Comparison of ENCODE assay signal across 8 mouse cellular contexts in genomic region chr8:87708127-87708637, GRCm38 (mm10).
DNase-seq lines count a peak whose midpoint lies in the region; ATAC-seq lines count a peak whose summit lies in the region.

No protein-coding gene starts in this region.

- no peak overlapping the region for H3K4me3 ChIP-seq in neural tube, embryonic 11.5 days (ENCODE audit: low read depth, low read length)
- H3K4me3 ChIP-seq in hindbrain, embryonic 12.5 days, result no peak overlapping the region
- H3K4me3 ChIP-seq in midbrain, embryonic 15.5 days, result no peak overlapping the region

- peak overlapping the region; percentile 86 for H3K27ac ChIP-seq in neural tube, embryonic 11.5 days (ENCODE audit: low read depth, low read length)
- peak overlapping the region; percentile 91 for H3K27ac ChIP-seq in hindbrain, embryonic 12.5 days
- H3K27ac ChIP-seq in midbrain, embryonic 15.5 days, result peak overlapping the region; percentile 75

- H3K9me3 ChIP-seq in neural tube, embryonic 11.5 days (ENCODE audit: control insufficient read depth, low read length), result no peaks in the 10 kb centered on the region
- no peaks in the 10 kb centered on the region for H3K9me3 ChIP-seq in hindbrain, embryonic 12.5 days (replicated peaks)
- H3K9me3 ChIP-seq in midbrain, embryonic 15.5 days, result no peaks in the 10 kb centered on the region

- H3K36me3 ChIP-seq in neural tube, embryonic 11.5 days (ENCODE audit: control insufficient read depth, insufficient read depth, low read length), result no peaks in the 10 kb centered on the region
- no peaks in the 10 kb centered on the region for H3K36me3 ChIP-seq in hindbrain, embryonic 12.5 days
- H3K36me3 ChIP-seq in midbrain, embryonic 15.5 days (replicated peaks), result no peaks in the 10 kb centered on the region

- peaks cover 27% of the 10 kb centered on the region for H3K4me1 ChIP-seq in neural tube, embryonic 11.5 days (ENCODE audit: control insufficient read depth, insufficient read depth, low read length)
- H3K4me1 ChIP-seq in hindbrain, embryonic 12.5 days, result peaks cover 64% of the 10 kb centered on the region
- peaks cover 58% of the 10 kb centered on the region for H3K4me1 ChIP-seq in midbrain, embryonic 15.5 days

- no peak for DNase-seq in neural tube, embryonic 11.5 days (ENCODE audit: low spot score)
- no peak for DNase-seq in neural tube, embryonic 10.5 days (ENCODE audit: extremely low spot score, low spot score)
- DNase-seq in frontal cortex, postnatal 10 days (ENCODE audit: low spot score in 2 of 2), result no peak
- no peak for DNase-seq in urinary bladder, postnatal 14 days (ENCODE audit: low spot score)
- no peak for DNase-seq in adrenal gland, postnatal 36 days

- ATAC-seq in neural tube, embryonic 11.5 days (ENCODE audit: insufficient read depth, low FRiP score, low TSS enrichment), result 0 out of 2 replicates have a peak, but pooled peaks have one; percentile 41
- ATAC-seq in hindbrain, embryonic 12.5 days (ENCODE audit: low FRiP score), result peak; percentile 24; the same call in 1 of the 2 replicates
- no peak for ATAC-seq in midbrain, embryonic 15.5 days (replicated peaks)
- no peak for ATAC-seq in erythroblast, adult 5-6 weeks (replicated peaks; ENCODE audit: low FRiP score, poor library complexity, severe bottlenecking)

- H3K27me3 ChIP-seq in neural tube, embryonic 11.5 days (ENCODE audit: control insufficient read depth, insufficient read depth, low read length), result no peaks in the 10 kb centered on the region
- H3K27me3 ChIP-seq in hindbrain, embryonic 12.5 days, result no peaks in the 10 kb centered on the region
- H3K27me3 ChIP-seq in midbrain, embryonic 15.5 days (replicated peaks), result no peaks in the 10 kb centered on the region

- H3K4me2 ChIP-seq in neural tube, embryonic 11.5 days (ENCODE audit: low read depth), result 0 out of 2 replicates have a peak overlapping the region, but pooled peaks have one; percentile 16
- H3K4me2 ChIP-seq in hindbrain, embryonic 12.5 days (replicated peaks), result peak overlapping the region; percentile 14
- H3K4me2 ChIP-seq in midbrain, embryonic 15.5 days, result peak overlapping the region; percentile 24

- 14% methylated on average over 11 of the region's 11 CpGs for WGBS in neural tube, embryonic 11.5 days
- 18% methylated on average over 9 of the region's 11 CpGs for WGBS in hindbrain, embryonic 12.5 days
- 16% methylated on average over 11 of the region's 11 CpGs for WGBS in midbrain, embryonic 15.5 days

- H3K9ac ChIP-seq in neural tube, embryonic 11.5 days (ENCODE audit: low read length), result peak overlapping the region; percentile 26
- H3K9ac ChIP-seq in hindbrain, embryonic 12.5 days, result peak overlapping the region; percentile 32; the same call in 1 of the 2 replicates
- H3K9ac ChIP-seq in midbrain, embryonic 15.5 days, result 0 out of 2 replicates have a peak overlapping the region, but pooled peaks have one; percentile 5

Comparison
In these comparisons a context has a peak if more than half of its experiments do, and no peak if none do; other contexts are left out.
1. ATAC-seq: peak in neural tube, embryonic 11.5 days (single experiment) and hindbrain, embryonic 12.5 days (single experiment); none in midbrain, embryonic 15.5 days (single experiment) and erythroblast, adult 5-6 weeks (single experiment).
2. Peak in every context shown above with its lines, with median percentiles within 50 percentile points of each other: H3K27ac ChIP-seq, H3K4me2 ChIP-seq and H3K9ac ChIP-seq.